Mouse (Mus musculus) lung, postnatal 0 days (tissue): ENCODE data around the gene Cfap45. TPM values are rescaled to one million over a fixed set of nuclear protein-coding genes. Genes with fewer than 3 reads are reported as not detected.

Source experiments
- ATAC-seq: fragments of 200-750 bp; cut with Nextera tagmentation; 2 replicates; pipeline ENCODE4 v1.8.0; 2017; ENCODE audit warnings: moderate library complexity
- DNase-seq: peaks from one replicate; pipeline ENCODE4 v3.0.0-alpha.2; 2016; ENCODE audit warnings: low spot score
- H3K27ac ChIP-seq: fragments of 300-500 bp; sonication (generic); 2 replicates; pipeline ENCODE4 v1.5.1; 2014; ENCODE audit warnings: antibody characterized with exemption, mild to moderate bottlenecking, low read length, mixed read lengths
- H3K27me3 ChIP-seq: fragments of 300-500 bp; sonication (generic); replicated peaks from 2 replicates; pipeline ENCODE4 v1.6.1; 2014; ENCODE audit warnings: low read length, mixed read lengths; ENCODE audit not compliant: insufficient read depth
- H3K36me3 ChIP-seq: fragments of 300-500 bp; sonication (generic); 2 replicates; pipeline ENCODE4 v1.6.1; 2014; ENCODE audit warnings: low read length, mixed read lengths; ENCODE audit not compliant: insufficient read depth
- H3K4me1 ChIP-seq: fragments of 300-500 bp; sonication (generic); 2 replicates; pipeline ENCODE4 v1.6.1; 2014; ENCODE audit warnings: antibody characterized with exemption, low read depth, low read length, mixed read lengths; ENCODE audit not compliant: insufficient read depth
- H3K4me2 ChIP-seq: fragments of 300-500 bp; sonication (generic); replicated peaks from 2 replicates; pipeline ENCODE4 v1.6.1; 2014; ENCODE audit warnings: low read depth, mild to moderate bottlenecking, low read length, moderate library complexity, mixed read lengths
- H3K4me3 ChIP-seq: fragments of 300-500 bp; sonication (generic); 2 replicates; pipeline ENCODE4 v1.5.1; 2014; ENCODE audit warnings: low read depth, low read length
- H3K9ac ChIP-seq: fragments of 300-500 bp; sonication (generic); replicated peaks from 2 replicates; pipeline ENCODE4 v1.6.1; 2014; ENCODE audit warnings: low read depth, mild to moderate bottlenecking
- H3K9me3 ChIP-seq: fragments of 300-500 bp; sonication (generic); 2 replicates; pipeline ENCODE4 v1.6.1; 2016; ENCODE audit warnings: low read length, mixed read lengths
- CTCF ChIP-seq: IDR thresholded peaks from 2 replicates; pipeline ENCODE4 v1.5.1; 2016; ENCODE audit warnings: antibody characterized with exemption, mild to moderate bottlenecking
- EP300 ChIP-seq: IDR thresholded peaks from 2 replicates; pipeline ENCODE4 v1.6.1; 2016; ENCODE audit warnings: antibody characterized with exemption, mild to moderate bottlenecking, control low read depth
- WGBS: fragments of 180-500 bp; shearing (Covaris S2); extraction: QIAGEN DNeasy Blood & Tissue Kit; methylation state at CpG from one replicate; pipeline ENCODE4 v1.1.7; 2014; 5-methylcytosine and 5-hydroxymethylcytosine counted together
- polyA plus RNA-seq: library from polyadenylated mRNA; unstranded; fragments of >200 nt; fragmentation: Nextera tagmentation; extraction: Ambion mirVana; gene quantifications from 2 replicates; pipeline ENCODE4 v1.2.1, GENCODE M21; 2015

Cfap45 gene
- polyA plus RNA-seq, 1 experiment from 2014 or later = 12.2 TPM

DNA sequence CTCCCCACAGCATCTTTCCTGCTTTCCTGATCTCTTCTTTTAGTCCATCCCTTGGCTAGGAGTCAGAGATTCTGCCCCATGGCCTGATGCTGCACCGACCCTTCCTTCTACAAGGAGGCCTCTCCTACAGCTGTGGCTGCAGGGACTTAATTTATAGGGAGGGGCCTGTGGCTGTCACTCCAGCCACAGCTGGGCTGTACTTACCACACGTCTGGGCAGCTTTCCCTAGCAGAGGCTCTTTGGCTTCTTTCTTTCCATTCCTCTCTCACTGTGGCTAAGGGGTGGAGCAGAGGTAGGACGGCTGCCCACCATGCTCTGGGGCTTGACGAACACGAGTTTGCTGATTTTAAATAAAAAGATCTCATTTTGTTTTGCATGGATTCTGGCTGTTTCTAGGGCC, 13.6 kb upstream of the Cfap45 start:
- peaks cover 30% of the 10 kb centered on the region for H3K4me1 ChIP-seq
- DNase-seq (peak; percentile 81), ATAC-seq (peak; percentile 5; the same call in 1 of the 2 replicates)
- H3K9me3 ChIP-seq = no peaks in the 10 kb centered on the region
- no peak overlapping the region for H3K27ac ChIP-seq
- no peaks in the 10 kb centered on the region for H3K27me3 ChIP-seq
- no peak overlapping the region for H3K4me2 ChIP-seq
- no peak overlapping the region for H3K9ac ChIP-seq
- H3K4me3 ChIP-seq = no peak overlapping the region
- peaks cover 32% of the 10 kb centered on the region for H3K36me3 ChIP-seq
- whole genome bisulfite sequencing = 29% methylated on average over 5 of the region's 5 CpGs
- TF ChIP-seq CTCF = no peak
- TF ChIP-seq EP300 = no peak

DNA sequence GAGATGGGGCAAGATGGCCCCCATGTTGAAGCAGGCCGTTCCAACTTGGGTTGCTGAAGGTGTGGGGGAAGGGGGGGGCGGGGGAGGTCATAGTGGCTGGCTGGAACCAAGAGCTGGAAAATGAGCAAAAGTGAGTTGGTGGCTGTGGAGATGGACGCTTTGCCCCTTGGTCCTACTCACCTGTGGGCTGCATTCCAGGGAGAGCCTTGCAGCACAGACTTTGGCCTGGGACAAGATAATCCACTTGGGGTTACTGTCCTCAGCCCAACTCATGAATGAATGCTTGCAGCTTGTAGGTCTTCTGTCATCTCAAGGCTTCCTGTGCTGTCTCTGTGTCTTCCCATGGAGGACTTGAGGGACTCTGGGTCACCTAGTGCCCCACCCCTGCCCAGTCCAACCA, 12.9 kb upstream of the Cfap45 start:
- ATAC-seq (no peak), DNase-seq (no peak)
- H3K4me3 ChIP-seq = no peak overlapping the region
- H3K9ac ChIP-seq = no peak overlapping the region
- H3K4me2 ChIP-seq = no peak overlapping the region
- peaks cover 32% of the 10 kb centered on the region for H3K36me3 ChIP-seq
- H3K27ac ChIP-seq = peak overlapping the region; percentile 32
- 85% methylated on average over 3 of the region's 3 CpGs for WGBS
- H3K4me1 ChIP-seq = peaks cover 24% of the 10 kb centered on the region
- TF ChIP-seq EP300 = no peak
- no peak for TF ChIP-seq CTCF
- H3K27me3 ChIP-seq = no peaks in the 10 kb centered on the region
- no peaks in the 10 kb centered on the region for H3K9me3 ChIP-seq

GRCm38 (mm10) chr1:172508172-172508571, 12.4 kb upstream of the Cfap45 start:
- no peaks in the 10 kb centered on the region for H3K27me3 ChIP-seq
- TF ChIP-seq CTCF = no peak
- TF ChIP-seq EP300 = no peak
- peaks cover 32% of the 10 kb centered on the region for H3K36me3 ChIP-seq
- no peaks in the 10 kb centered on the region for H3K9me3 ChIP-seq
- peaks cover 25% of the 10 kb centered on the region for H3K4me1 ChIP-seq
- no peak overlapping the region for H3K4me2 ChIP-seq
- no peak overlapping the region for H3K9ac ChIP-seq
- DNase-seq = no peak
- H3K27ac ChIP-seq = peak overlapping the region; percentile 32; the same call in 1 of the 2 replicates
- H3K4me3 ChIP-seq = no peak overlapping the region
- 50% methylated on average over 2 of the region's 2 CpGs for WGBS
- no peak for ATAC-seq

GRCm38 (mm10) chr1:172509235-172509634, 11.4 kb upstream of the Cfap45 start:
- Histone ChIP-seq H3K9ac (no peak overlapping the region), H3K27ac (peak overlapping the region; percentile 72; the same call in 1 of the 2 replicates)
- ATAC-seq = no peak

GRCm38 (mm10) chr1:172509983-172510382, 10.6 kb upstream of the Cfap45 start:
- H3K9ac ChIP-seq = no peak overlapping the region
- TF ChIP-seq CTCF (no peak), EP300 (peak; percentile 44; the same call in 1 of the 2 replicates)
- peaks cover 29% of the 10 kb centered on the region for H3K36me3 ChIP-seq
- H3K9me3 ChIP-seq = no peaks in the 10 kb centered on the region
- no peaks in the 10 kb centered on the region for H3K27me3 ChIP-seq
- peaks cover 30% of the 10 kb centered on the region for H3K4me1 ChIP-seq
- peak overlapping the region; percentile 25; the same call in 1 of the 2 replicates for H3K4me2 ChIP-seq
- DNase-seq = peak; percentile 80
- peak; percentile 39 for ATAC-seq
- H3K4me3 ChIP-seq = no peak overlapping the region
- WGBS = 51% methylated on average over 8 of the region's 8 CpGs
- H3K27ac ChIP-seq = peak overlapping the region; percentile 72

More at GRCm38 (mm10) chr1:172509235-172509634, 11.4 kb upstream of the Cfap45 start:
- WGBS = 57% methylated on average over 5 of the region's 5 CpGs
- Histone ChIP-seq H3K27me3 (no peaks in the 10 kb centered on the region), H3K9me3 (no peaks in the 10 kb centered on the region), H3K4me3 (no peak overlapping the region), H3K36me3 (peaks cover 32% of the 10 kb centered on the region), H3K4me2 (no peak overlapping the region), H3K4me1 (peaks cover 30% of the 10 kb centered on the region)
- TF ChIP-seq CTCF = no peak
- TF ChIP-seq EP300 = no peak
- no peak for DNase-seq

DNA sequence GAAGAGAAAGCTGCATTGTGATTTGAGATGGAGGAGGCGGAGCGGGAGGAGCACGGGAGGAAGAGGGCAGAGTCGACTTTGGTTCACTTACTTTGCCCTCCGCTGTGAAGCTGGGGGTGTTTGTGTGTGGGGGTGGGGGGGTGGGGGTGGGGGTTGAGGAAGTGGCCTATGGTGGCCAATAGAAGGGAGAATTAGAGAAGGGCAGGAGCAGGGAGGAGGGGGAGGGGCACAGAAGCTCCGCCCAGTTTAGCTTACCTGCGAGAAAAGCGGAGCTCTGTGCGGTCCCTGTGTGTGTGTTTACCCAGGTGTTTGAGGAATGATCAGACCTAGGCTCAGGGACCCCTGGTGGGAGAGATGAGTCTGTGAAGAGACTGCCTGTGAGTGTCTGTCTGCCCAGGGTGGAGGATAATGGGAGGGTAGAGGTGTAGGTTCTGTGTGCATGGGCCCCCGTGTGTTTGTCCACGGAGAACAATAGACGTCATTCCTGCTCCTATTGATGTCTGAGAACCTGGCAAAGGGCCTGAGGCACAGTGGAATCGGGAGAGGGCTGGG, 10.1 kb upstream of the Cfap45 start:
- Histone ChIP-seq H3K4me3 (no peak overlapping the region), H3K4me2 (peak overlapping the region; percentile 25; the same call in 1 of the 2 replicates), H3K36me3 (peaks cover 24% of the 10 kb centered on the region), H3K9ac (no peak overlapping the region), H3K4me1 (peaks cover 26% of the 10 kb centered on the region), H3K27ac (peak overlapping the region; percentile 72), H3K27me3 (no peaks in the 10 kb centered on the region), H3K9me3 (no peaks in the 10 kb centered on the region)
- peak; percentile 58 for ATAC-seq
- TF ChIP-seq CTCF (peak; percentile 14; the same call in 1 of the 2 replicates), EP300 (no peak)
- 27% methylated on average over 13 of the region's 13 CpGs for WGBS
- DNase-seq = peak; percentile 77

DNA sequence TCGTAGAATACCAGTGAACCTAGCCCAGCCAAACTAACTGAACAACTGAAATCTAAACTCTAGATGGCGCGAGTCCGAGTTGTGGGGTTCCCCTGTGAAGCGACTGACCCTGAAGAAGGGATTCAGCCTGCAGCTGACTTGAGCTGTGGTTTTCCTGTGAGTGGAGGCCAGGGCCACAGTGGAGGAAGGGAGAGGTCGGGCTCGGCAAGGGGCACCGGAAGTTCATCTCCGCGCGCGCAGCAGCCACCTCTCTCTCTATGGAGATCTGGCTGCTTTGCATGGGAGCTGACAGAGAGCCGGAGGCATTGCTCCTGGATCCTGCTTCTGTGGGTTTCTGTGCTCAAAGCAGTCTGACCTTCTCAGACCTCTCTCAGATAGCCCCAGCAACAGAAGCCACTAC, 7.6 kb upstream of the Cfap45 start:
- H3K4me1 ChIP-seq = peaks cover 26% of the 10 kb centered on the region
- H3K4me3 ChIP-seq = no peak overlapping the region
- H3K4me2 ChIP-seq = peak overlapping the region; percentile 36
- H3K36me3 ChIP-seq = peaks cover 7% of the 10 kb centered on the region
- H3K9ac ChIP-seq = no peak overlapping the region
- 12% methylated on average over 13 of the region's 13 CpGs for WGBS
- DNase-seq = peak; percentile 79
- peak; percentile 25 for ATAC-seq
- H3K27ac ChIP-seq = peak overlapping the region; percentile 79
- H3K27me3 ChIP-seq = no peaks in the 10 kb centered on the region
- H3K9me3 ChIP-seq = peaks cover 5% of the 10 kb centered on the region; the same call in 1 of the 2 replicates
- TF ChIP-seq CTCF = peak; percentile 56
- TF ChIP-seq EP300 = no peak
